ENCODE assay signal across 8 mouse cellular contexts in the genomic region with DNA sequence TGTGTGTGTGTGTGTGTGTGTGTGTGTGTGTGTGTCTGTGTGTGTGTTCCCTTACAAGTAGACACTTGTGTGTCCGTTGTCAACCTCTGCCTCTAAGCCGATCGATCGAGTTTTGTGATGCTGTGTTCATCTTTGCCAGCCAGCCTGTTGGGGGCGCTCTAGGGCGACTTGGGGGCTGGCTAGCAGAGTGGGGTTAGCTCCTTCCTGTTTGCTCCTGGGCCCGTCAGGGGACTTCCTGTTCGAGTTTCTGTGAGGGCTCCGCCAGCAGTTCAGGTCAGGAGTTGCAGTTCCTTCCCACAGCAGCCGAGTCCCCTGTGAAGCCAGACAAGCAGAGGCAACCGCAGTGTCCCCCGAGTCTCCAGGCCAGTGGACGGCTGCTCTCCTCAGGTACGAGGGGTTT. TPM values are rescaled to one million over a fixed set of nuclear protein-coding genes. Genes with fewer than 3 reads are reported as not detected.
DNase-seq lines count a peak whose midpoint lies in the region; ATAC-seq and TF ChIP-seq lines count a peak whose summit lies in the region.

No protein-coding gene starts in this region.

- H3K9me3 ChIP-seq in liver, embryonic 12.5 days (replicated peaks) = no peaks in the 10 kb centered on the region

- peaks cover 69% of the 10 kb centered on the region for H3K36me3 ChIP-seq in liver, embryonic 12.5 days

- no peak overlapping the region for H3K4me2 ChIP-seq in liver, embryonic 12.5 days

- H3K4me1 ChIP-seq in liver, embryonic 12.5 days = no peaks in the 10 kb centered on the region

- peak; percentile 39 for TF ChIP-seq CTCF in Patski (IDR thresholded peaks at IDR 0.05)

- peak; percentile 20 for DNase-seq in liver
- DNase-seq in Patski (ENCODE audit: low read depth, low spot score) = no peak
- peak; percentile 6 for DNase-seq in forelimb bud, embryonic 11.5 days (ENCODE audit: low read depth, low spot score)
- DNase-seq in testis, postnatal 10 days (ENCODE audit: low spot score) = peak; percentile 66
- DNase-seq in kidney, adult 11 months = no peak
- no peak for DNase-seq in left cerebral cortex, postnatal 36 days (ENCODE audit: low spot score in 2 of 2)
- DNase-seq in c-Kit-positive CD71-positive TER-119-positive erythroid progenitor cells, embryonic 14.5 days (ENCODE audit: low spot score) = no peak

- CTCF ChIA-PET in Patski (lab: Charles Lee) = interaction anchor here (1.2 to 1.5 kb wide), 2 partner anchors 9 kb away, joined by 3 read pairs; no protein-coding TSS in a partner anchor

- no peak overlapping the region for H3K4me3 ChIP-seq in liver, embryonic 12.5 days

- intact Hi-C loops in left cerebral cortex, postnatal 36 days (cut with DNase I) = no loop called here

- ATAC-seq in liver, embryonic 12.5 days = no peak
- ATAC-seq in Patski = no peak

- in situ Hi-C loops in Patski (cut with MboI; ENCODE audit: low pct_unique_long_range_greater_than_20kb) = no loop called here

- H3K9ac ChIP-seq in liver, embryonic 12.5 days = no peak overlapping the region

- H3K27me3 ChIP-seq in liver, embryonic 12.5 days (replicated peaks) = no peaks in the 10 kb centered on the region
- H3K27me3 ChIP-seq in Patski = no peaks in the 10 kb centered on the region

- no peak overlapping the region for H3K27ac ChIP-seq in liver, embryonic 12.5 days

- 74% methylated on average over 14 of the region's 14 CpGs for WGBS in liver, embryonic 12.5 days (ENCODE audit: insufficient replicate concordance)

- POLR2A ChIA-PET in Patski (lab: Charles Lee) = no interaction called here

RNA-seq across cellular contexts. Expression of a gene that starts 27.0 kb away (rescaled TPM):
- 25.9 and 26.9 TPM in 2 replicates for polyA plus RNA-seq in liver, embryonic 12.5 days (2016; fragmentation: Nextera tagmentation; extraction: Ambion mirVana)
- 38.3 TPM for polyA plus RNA-seq in Patski (2021)
- total RNA-seq in left cerebral cortex, postnatal 36 days (2021) = 10 to 100 TPM; 26.2 to 30.0 TPM

RNA-seq across cellular contexts. Expression of a gene that starts 58.5 kb away (rescaled TPM):
- 33.3 and 36.5 TPM in 2 replicates for polyA plus RNA-seq in liver, embryonic 12.5 days (2016; fragmentation: Nextera tagmentation; extraction: Ambion mirVana)
- 74.9 TPM for polyA plus RNA-seq in Patski (2021)
- 10 to 100 TPM; 67.8 to 74.3 TPM for total RNA-seq in left cerebral cortex, postnatal 36 days (2021)

Comparison
In these comparisons a context has a peak if more than half of its experiments do, and no peak if none do; other contexts are left out.
1. DNase-seq: peak in liver (single experiment), forelimb bud, embryonic 11.5 days (single experiment) and testis, postnatal 10 days (single experiment); none in Patski (single experiment), kidney, adult 11 months (single experiment), left cerebral cortex, postnatal 36 days (0 of 2) and c-Kit-positive CD71-positive TER-119-positive erythroid progenitor cells, embryonic 14.5 days (single experiment).